Mouse (Mus musculus) liver, embryonic 12.5 days (tissue): ENCODE measurements at regions not wholly inside any gene's neighbourhood (a gene's known extent, or its start where the extent isn't known, plus 50 kb on each side); places are given as distances from the start of the nearest gene placed in this dataset.

Source experiments
- ATAC-seq: fragments of 200-750 bp; cut with Nextera tagmentation; 2 replicates; pipeline ENCODE4 v1.8.0; 2017; ENCODE audit warnings: moderate number of reproducible peaks, mild to moderate bottlenecking, moderate library complexity
- H3K27ac ChIP-seq: fragments of 300-500 bp; sonication (generic); 2 replicates; pipeline ENCODE4 v1.5.1; 2016; ENCODE audit warnings: mild to moderate bottlenecking
- H3K27me3 ChIP-seq: fragments of 300-500 bp; sonication (generic); replicated peaks from 2 replicates; pipeline ENCODE4 v1.6.1; 2016; ENCODE audit warnings: mild to moderate bottlenecking, moderate library complexity
- H3K36me3 ChIP-seq: fragments of 300-500 bp; sonication (generic); 2 replicates; pipeline ENCODE4 v1.6.1; 2016; ENCODE audit warnings: mild to moderate bottlenecking, moderate library complexity
- H3K4me1 ChIP-seq: fragments of 300-500 bp; sonication (generic); 2 replicates; pipeline ENCODE4 v1.6.1; 2016
- H3K4me2 ChIP-seq: fragments of 300-500 bp; sonication (generic); 2 replicates; pipeline ENCODE4 v1.6.1; 2016; ENCODE audit warnings: mild to moderate bottlenecking, moderate library complexity
- H3K4me3 ChIP-seq: fragments of 300-500 bp; sonication (generic); 2 replicates; pipeline ENCODE4 v1.5.1; 2016; ENCODE audit warnings: mild to moderate bottlenecking, moderate library complexity
- H3K9ac ChIP-seq: fragments of 300-500 bp; sonication (generic); 2 replicates; pipeline ENCODE4 v1.6.1; 2016; ENCODE audit warnings: mild to moderate bottlenecking, moderate library complexity
- H3K9me3 ChIP-seq: fragments of 300-500 bp; sonication (generic); replicated peaks from 2 replicates; pipeline ENCODE4 v1.6.1; 2016; ENCODE audit warnings: mild to moderate bottlenecking, moderate library complexity
- WGBS: fragments of 180-500 bp; shearing (Covaris S2); methylation state at CpG from one replicate; pipeline ENCODE4 v1.1.7; 2016; ENCODE audit not compliant: insufficient replicate concordance; 5-methylcytosine and 5-hydroxymethylcytosine counted together

GRCm38 (mm10) chr11:8725505-8725904 is 61.2 kb upstream of the Tns3 start:
- WGBS: 37% methylated on average over 4 of the region's 4 CpGs
- Histone ChIP-seq H3K4me1 (peaks cover 12% of the 10 kb centered on the region), H3K4me2 (no peak overlapping the region), H3K27ac (no peak overlapping the region), H3K27me3 (no peaks in the 10 kb centered on the region), H3K9me3 (no peaks in the 10 kb centered on the region), H3K4me3 (no peak overlapping the region), H3K36me3 (no peaks in the 10 kb centered on the region), H3K9ac (no peak overlapping the region)
- peak; percentile 68 for ATAC-seq

- H3K36me3 ChIP-seq: no peaks in the 10 kb centered on the region
- H3K9ac ChIP-seq: no peak overlapping the region
- ATAC-seq: no peak
- 47% methylated on average over 5 of the region's 5 CpGs for WGBS
- no peaks in the 10 kb centered on the region for H3K9me3 ChIP-seq
- H3K4me2 ChIP-seq: no peak overlapping the region
- H3K4me3 ChIP-seq: no peak overlapping the region
- peaks cover 12% of the 10 kb centered on the region for H3K4me1 ChIP-seq
- no peaks in the 10 kb centered on the region for H3K27me3 ChIP-seq
- no peak overlapping the region for H3K27ac ChIP-seq
Observed at GRCm38 (mm10) chr11:8723102-8723640, 58.8 kb upstream of the Tns3 start.

- Histone ChIP-seq H3K4me2 (no peak overlapping the region), H3K4me3 (no peak overlapping the region), H3K27me3 (no peaks in the 10 kb centered on the region), H3K9ac (no peak overlapping the region), H3K36me3 (no peaks in the 10 kb centered on the region), H3K27ac (no peak overlapping the region), H3K4me1 (no peaks in the 10 kb centered on the region), H3K9me3 (no peaks in the 10 kb centered on the region)
- WGBS: 61% methylated on average over 11 of the region's 11 CpGs
- no peak for ATAC-seq
Observed at GRCm38 (mm10) chr11:8719211-8719966, 55.1 kb upstream of the Tns3 start.

- no peak for ATAC-seq
- no peaks in the 10 kb centered on the region for H3K27me3 ChIP-seq
Observed at GRCm38 (mm10) chr11:8717774-8718173, 53.4 kb upstream of the Tns3 start.

GRCm38 (mm10) chr11:8716858-8717257 is 52.5 kb upstream of the Tns3 start:
- H3K9ac ChIP-seq: no peak overlapping the region
- WGBS: 35% methylated on average over 5 of the region's 5 CpGs
- no peak overlapping the region for H3K27ac ChIP-seq
- H3K9me3 ChIP-seq: no peaks in the 10 kb centered on the region
- no peak overlapping the region for H3K4me2 ChIP-seq
- ATAC-seq: no peak
- H3K4me1 ChIP-seq: no peaks in the 10 kb centered on the region
- H3K4me3 ChIP-seq: no peak overlapping the region
- H3K36me3 ChIP-seq: no peaks in the 10 kb centered on the region
- H3K27me3 ChIP-seq: no peaks in the 10 kb centered on the region

More at GRCm38 (mm10) chr11:8717774-8718173, 53.4 kb upstream of the Tns3 start:
- no peak overlapping the region for H3K4me2 ChIP-seq
- H3K36me3 ChIP-seq: no peaks in the 10 kb centered on the region
- no peaks in the 10 kb centered on the region for H3K9me3 ChIP-seq
- no peak overlapping the region for H3K4me3 ChIP-seq
- WGBS: 73% methylated on average over 3 of the region's 3 CpGs
- H3K9ac ChIP-seq: no peak overlapping the region
- H3K4me1 ChIP-seq: no peaks in the 10 kb centered on the region
- H3K27ac ChIP-seq: no peak overlapping the region

- 56% methylated on average over 2 of the region's 2 CpGs for WGBS
- Histone ChIP-seq H3K27me3 (no peaks in the 10 kb centered on the region), H3K4me3 (no peak overlapping the region), H3K27ac (no peak overlapping the region), H3K9me3 (no peaks in the 10 kb centered on the region), H3K4me2 (no peak overlapping the region), H3K36me3 (no peaks in the 10 kb centered on the region), H3K4me1 (no peaks in the 10 kb centered on the region), H3K9ac (no peak overlapping the region)
- ATAC-seq: no peak
Observed at GRCm38 (mm10) chr11:8715775-8716174, 51.4 kb upstream of the Tns3 start.
